Mouse (Mus musculus) midbrain, postnatal 0 days (tissue): ENCODE results near the gene Tagap. TPM values are rescaled to one million over a fixed set of nuclear protein-coding genes. Genes with fewer than 3 reads are reported as not detected.
"Not testable (repeated sequence)": the region's sequence is repeated elsewhere in the genome, so short reads cannot be mapped to it uniquely, and the experiment has no call there.

ENCODE experiments used
- ATAC-seq: fragments of 200-750 bp; cut with Nextera tagmentation; 2 replicates; pipeline ENCODE4 v1.8.0; 2017; ENCODE audit warnings: moderate number of reproducible peaks, mild to moderate bottlenecking, moderate TSS enrichment, moderate library complexity; ENCODE audit not compliant: low FRiP score
- DNase-seq: peaks from one replicate; pipeline ENCODE4 v3.0.0-alpha.2; 2015; ENCODE audit warnings: low spot score
- H3K27ac ChIP-seq: fragments of 300-500 bp; sonication (generic); 2 replicates; pipeline ENCODE4 v1.5.1; 2014; ENCODE audit warnings: low read depth, mild to moderate bottlenecking, low read length, mixed read lengths
- H3K27me3 ChIP-seq: fragments of 300-500 bp; sonication (generic); 2 replicates; pipeline ENCODE4 v1.6.1; 2014; ENCODE audit warnings: low read length, control low read depth, mixed read lengths; ENCODE audit not compliant: insufficient read depth
- H3K36me3 ChIP-seq: fragments of 300-500 bp; sonication (generic); 2 replicates; pipeline ENCODE4 v1.6.1; 2014; ENCODE audit warnings: low read length, control low read depth, mixed read lengths; ENCODE audit not compliant: insufficient read depth
- H3K4me1 ChIP-seq: fragments of 300-500 bp; sonication (generic); 2 replicates; pipeline ENCODE4 v1.6.1; 2014; ENCODE audit warnings: mild to moderate bottlenecking, control low read depth, antibody characterized with exemption, low read length, mixed read lengths; ENCODE audit not compliant: insufficient read depth
- H3K4me2 ChIP-seq: fragments of 300-500 bp; sonication (generic); 2 replicates; pipeline ENCODE4 v1.6.1; 2014; ENCODE audit warnings: low read depth, mild to moderate bottlenecking, low read length, mixed read lengths; ENCODE audit not compliant: poor library complexity, severe bottlenecking
- H3K4me3 ChIP-seq: fragments of 300-500 bp; sonication (generic); 2 replicates; pipeline ENCODE4 v1.5.1; 2014; ENCODE audit warnings: low read depth, mild to moderate bottlenecking, low read length, moderate library complexity
- H3K9ac ChIP-seq: fragments of 300-500 bp; sonication (generic); replicated peaks from 2 replicates; pipeline ENCODE4 v1.6.1; 2014; ENCODE audit warnings: mild to moderate bottlenecking, low read length, moderate library complexity, mixed read lengths; ENCODE audit not compliant: poor library complexity, severe bottlenecking
- H3K9me3 ChIP-seq: fragments of 300-500 bp; sonication (generic); 2 replicates; pipeline ENCODE4 v1.6.1; 2016; ENCODE audit warnings: low read length, control low read depth
- CTCF ChIP-seq: IDR thresholded peaks from 2 replicates; pipeline ENCODE4 v1.5.1; 2016; ENCODE audit warnings: antibody characterized with exemption, mild to moderate bottlenecking
- WGBS: fragments of 180-500 bp; shearing (Covaris S2); extraction: QIAGEN DNeasy Blood & Tissue Kit; methylation state at CpG from one replicate; pipeline ENCODE4 v1.1.7; 2014; 5-methylcytosine and 5-hydroxymethylcytosine counted together
- polyA plus RNA-seq: library from polyadenylated mRNA; unstranded; fragments of >200 nt; fragmentation: Nextera tagmentation; extraction: Ambion mirVana; gene quantifications from 2 replicates; pipeline ENCODE4 v1.2.1, GENCODE M21; 2015
- total RNA-seq: library from RNA; depleted of rRNA; stranded (reverse); fragments of >200 nt; gene quantifications from 2 replicates; pipeline ENCODE4 v1.2.3, GENCODE M21; 2014

Tagap gene
- total and polyA plus RNA-seq, 2 experiments from 2014 or later = 0.32 to 0.55 TPM

DNA sequence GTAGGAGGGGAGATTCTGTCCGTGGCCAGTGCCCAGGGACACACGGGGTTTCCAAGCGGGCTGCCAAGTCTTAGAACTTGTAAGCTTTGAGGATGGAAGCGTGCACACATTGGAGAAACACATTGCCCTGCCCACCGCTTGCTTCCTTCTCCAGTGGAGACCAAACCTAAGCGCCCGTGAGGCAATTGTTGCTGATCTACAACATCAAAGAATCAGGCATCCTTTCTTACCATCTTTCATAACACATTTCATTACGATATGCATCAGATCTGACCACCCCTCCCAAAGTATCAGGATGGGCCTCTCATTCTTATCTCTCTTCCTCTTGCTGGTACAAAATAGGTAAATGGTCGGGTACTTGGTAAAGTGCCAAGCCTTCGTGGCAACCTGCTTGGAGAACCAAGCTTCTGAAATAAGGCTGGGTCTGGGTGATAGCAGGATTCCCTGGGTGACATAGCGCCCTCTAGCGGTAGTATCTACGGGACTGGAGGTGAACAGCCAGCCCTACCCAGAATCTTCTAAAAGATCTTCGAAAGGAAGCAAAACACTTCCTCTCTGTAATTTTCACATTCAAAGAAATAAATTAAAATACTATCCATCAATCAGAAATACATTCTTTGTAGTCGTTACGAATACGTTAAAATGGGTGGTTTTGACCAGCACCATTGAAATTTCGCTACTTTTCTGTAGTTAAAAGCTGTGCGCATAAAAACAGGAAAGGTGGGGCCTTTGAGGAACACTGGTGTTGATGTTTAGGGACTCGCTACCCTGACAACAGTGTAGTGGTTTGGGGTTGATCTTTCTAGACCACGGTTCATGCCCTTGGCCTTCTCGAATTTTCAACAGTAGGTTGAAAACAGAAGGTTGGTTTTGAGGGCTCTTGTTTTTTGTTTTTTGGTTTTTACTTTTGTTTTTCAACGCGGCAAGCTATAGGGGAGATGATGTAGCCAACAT lies 2.1 kb downstream of the Tagap start:
- no peaks in the 10 kb centered on the region for H3K27me3 ChIP-seq
- ATAC-seq (no peak), DNase-seq (peak; percentile 56)
- no peak overlapping the region for H3K4me2 ChIP-seq
- no peak overlapping the region for H3K27ac ChIP-seq
- H3K9me3 ChIP-seq = no peaks in the 10 kb centered on the region
- no peaks in the 10 kb centered on the region for H3K36me3 ChIP-seq
- TF ChIP-seq CTCF = peak; percentile 70
- no peak overlapping the region for H3K9ac ChIP-seq
- H3K4me3 ChIP-seq = no peak overlapping the region
- H3K4me1 ChIP-seq = 0 out of 2 replicates have a peak, but pooled peaks cover 3% of the 10 kb centered on the region
- WGBS = 69% methylated on average over 24 of the region's 24 CpGs

DNA sequence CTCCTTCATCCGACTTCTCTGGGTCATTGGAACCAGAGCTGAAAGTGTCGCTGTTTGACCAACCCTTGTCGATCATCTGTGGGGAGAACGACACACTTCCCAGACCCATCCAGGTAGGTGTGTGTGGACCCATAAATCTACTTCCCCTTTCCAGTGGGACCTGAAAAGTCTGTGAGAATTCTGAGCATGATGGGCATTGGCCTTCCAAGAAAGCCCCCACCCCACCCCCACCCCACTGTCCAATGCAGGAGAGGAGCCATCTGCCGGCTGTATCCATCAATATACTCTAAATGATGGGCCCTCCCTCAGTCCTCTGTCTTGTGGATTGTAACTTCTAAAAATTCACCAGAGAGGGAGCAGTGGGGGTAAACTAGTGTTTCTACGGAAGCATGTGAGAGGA lies 2.9 kb downstream of the Tagap start:
- no peak for ATAC-seq
- H3K4me3 ChIP-seq = no peak overlapping the region
- H3K27me3 ChIP-seq = no peaks in the 10 kb centered on the region
- no peak overlapping the region for H3K27ac ChIP-seq
- WGBS = 77% methylated on average over 6 of the region's 6 CpGs
- no peak overlapping the region for H3K4me2 ChIP-seq
- H3K36me3 ChIP-seq = no peaks in the 10 kb centered on the region
- DNase-seq = no peak
- H3K4me1 ChIP-seq = 0 out of 2 replicates have a peak, but pooled peaks cover 3% of the 10 kb centered on the region
- no peak overlapping the region for H3K9ac ChIP-seq
- no peak for TF ChIP-seq CTCF
- H3K9me3 ChIP-seq = no peaks in the 10 kb centered on the region

DNA sequence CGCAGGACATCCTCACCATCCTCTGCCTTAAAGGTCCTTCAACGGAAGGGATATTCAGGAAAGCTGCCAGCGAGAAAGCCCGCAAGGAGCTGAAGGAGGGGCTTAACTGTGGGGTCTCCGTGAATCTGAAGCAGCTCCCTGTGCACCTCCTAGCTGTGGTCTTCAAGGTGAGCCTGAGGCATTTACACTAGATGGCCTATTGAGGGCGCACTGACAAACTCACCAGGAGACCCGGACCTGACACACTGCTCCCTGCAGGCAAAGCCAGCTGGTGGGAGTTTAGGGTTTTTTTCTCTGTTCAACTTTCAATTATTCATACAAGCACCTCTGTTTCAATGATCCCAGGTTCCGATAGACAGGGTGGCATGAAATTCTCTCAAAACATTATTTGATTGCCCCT lies 3.5 kb downstream of the Tagap start:
- H3K4me3 ChIP-seq = no peak overlapping the region
- H3K4me1 ChIP-seq = 0 out of 2 replicates have a peak, but pooled peaks cover 3% of the 10 kb centered on the region
- no peaks in the 10 kb centered on the region for H3K36me3 ChIP-seq
- H3K4me2 ChIP-seq = no peak overlapping the region
- DNase-seq (no peak), ATAC-seq (no peak)
- H3K27ac ChIP-seq = no peak overlapping the region
- no peaks in the 10 kb centered on the region for H3K27me3 ChIP-seq
- 30% methylated on average over 8 of the region's 8 CpGs for WGBS
- no peaks in the 10 kb centered on the region for H3K9me3 ChIP-seq
- no peak overlapping the region for H3K9ac ChIP-seq
- peak; percentile 57 for TF ChIP-seq CTCF

DNA sequence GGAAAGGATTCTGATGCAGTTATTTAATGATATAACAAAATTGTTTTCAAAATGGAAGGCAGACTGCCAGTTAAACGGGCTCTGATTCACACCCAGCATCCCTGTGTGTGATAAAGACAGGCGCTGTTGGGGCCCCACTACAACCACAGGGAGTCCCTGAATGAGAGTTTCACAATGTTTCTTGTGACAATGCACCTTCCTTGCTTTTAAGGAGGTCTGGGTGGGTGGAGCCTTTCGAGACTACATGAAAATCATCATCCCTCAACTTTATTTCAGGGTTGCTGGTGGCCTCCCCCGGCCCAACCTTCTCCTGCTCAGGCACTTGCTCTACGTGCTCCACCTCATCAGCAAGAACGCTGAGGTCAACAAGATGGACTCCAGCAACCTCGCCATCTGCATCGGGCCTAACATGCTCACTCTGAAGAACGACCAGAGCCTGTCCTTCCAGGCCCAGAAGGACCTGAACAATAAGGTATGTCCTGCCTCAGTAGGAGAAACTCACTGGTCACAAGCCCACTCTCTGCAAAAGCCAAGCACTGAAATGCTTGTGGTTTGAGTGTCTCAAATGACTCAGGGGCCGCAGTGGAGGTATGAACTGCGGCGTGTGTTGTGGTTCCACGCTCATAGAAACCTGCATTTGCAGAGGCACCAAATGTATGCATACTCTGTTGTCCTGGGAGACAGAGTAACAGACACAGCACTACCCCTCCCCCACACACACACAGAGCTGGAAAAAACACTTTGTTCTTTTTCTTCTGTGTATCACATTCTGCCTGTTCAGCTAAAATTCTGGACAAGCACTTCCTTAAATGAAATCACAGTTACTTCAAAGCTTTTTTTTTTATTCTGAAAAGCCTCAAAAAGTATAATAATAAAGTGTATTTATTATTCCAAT lies 5.5 kb downstream of the Tagap start:
- H3K27ac ChIP-seq = no peak overlapping the region

DNA sequence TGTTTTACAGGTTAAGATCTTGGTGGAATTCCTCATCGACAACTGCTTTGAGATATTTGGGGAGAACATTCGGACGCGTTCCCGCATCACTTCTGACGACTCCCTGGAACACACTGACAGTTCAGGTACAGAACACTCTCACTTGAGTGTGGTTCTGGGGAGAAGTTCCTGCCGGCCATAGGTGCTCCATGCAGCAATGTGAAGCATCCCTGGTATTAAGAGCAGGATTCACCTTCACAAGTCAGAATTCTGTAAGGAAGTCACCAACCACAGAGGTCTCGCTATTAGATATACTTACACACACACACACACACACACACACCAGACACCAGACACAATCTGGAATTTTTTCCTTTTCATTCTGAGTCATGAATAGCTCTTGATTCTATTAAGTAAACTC lies 6.3 kb downstream of the Tagap start:
- not testable (repeated sequence) for H3K27me3 ChIP-seq

More for the DNA sequence above, 5.5 kb downstream of the Tagap start:
- Histone ChIP-seq H3K9ac (no peak overlapping the region), H3K4me3 (no peak overlapping the region), H3K36me3 (no peaks in the 10 kb centered on the region), H3K27me3 (no peaks in the 10 kb centered on the region), H3K4me2 (no peak overlapping the region), H3K9me3 (no peaks in the 10 kb centered on the region), H3K4me1 (0 out of 2 replicates have a peak, but pooled peaks cover 3% of the 10 kb centered on the region)
- WGBS = 74% methylated on average over 13 of the region's 13 CpGs
- TF ChIP-seq CTCF = no peak
- DNase-seq = no peak
- no peak for ATAC-seq

More for the DNA sequence above, 6.3 kb downstream of the Tagap start:
- not testable (repeated sequence) for H3K4me2 ChIP-seq, H3K27ac ChIP-seq, ATAC-seq, H3K4me1 ChIP-seq, DNase-seq, H3K36me3 ChIP-seq, H3K4me3 ChIP-seq, H3K9me3 ChIP-seq, H3K9ac ChIP-seq
- 85% methylated on average over 6 of the region's 8 CpGs for WGBS
